Mouse (Mus musculus): ENCODE results near the gene Slc25a39. TPM values are rescaled to one million over a fixed set of nuclear protein-coding genes. Genes with fewer than 3 reads are reported as not detected.

Gene Slc25a39
- polyA plus RNA-seq, 1 experiment from 2014 or later = 189 TPM

DNA sequence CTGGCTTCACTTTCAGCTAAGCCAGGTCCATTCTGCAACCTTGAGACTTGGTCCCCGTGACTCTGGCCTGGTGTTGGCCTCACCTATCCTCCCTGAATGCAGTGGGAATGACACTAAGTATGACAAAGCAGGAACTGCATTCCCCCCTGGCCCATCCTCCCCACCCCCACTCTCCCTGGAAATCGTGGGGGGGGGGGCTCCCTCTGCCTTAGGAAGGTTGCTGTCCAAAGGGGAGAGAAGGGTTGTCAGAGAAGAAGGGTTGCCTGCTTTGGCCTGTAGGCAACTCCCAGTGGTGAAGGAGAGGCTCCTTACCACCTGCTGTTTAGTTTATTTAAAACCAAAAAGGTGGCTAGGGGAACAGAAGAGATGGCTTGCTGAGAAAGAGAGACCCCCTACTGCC lies 34.1 kb downstream of the Slc25a39 start:
- Histone ChIP-seq H3K4me3 (ENCODE audit: low read depth, low read length) (no peak overlapping the region), H3K36me3 (ENCODE audit: control insufficient read depth, insufficient read depth, low read length) (no peaks in the 10 kb centered on the region), H3K4me2 (replicated peaks; ENCODE audit: low read depth) (no peak overlapping the region), H3K4me1 (replicated peaks; ENCODE audit: control insufficient read depth, insufficient read depth) (peaks cover 8% of the 10 kb centered on the region), H3K9ac (ENCODE audit: low read length) (no peak overlapping the region), H3K27ac (replicated peaks) (no peak overlapping the region), H3K9me3 (ENCODE audit: control insufficient read depth, low read length) (no peaks in the 10 kb centered on the region), H3K27me3 (ENCODE audit: control insufficient read depth, insufficient read depth, low read length) (no peaks in the 10 kb centered on the region)
- WGBS = 25% methylated on average over 2 of the region's 2 CpGs
- DNase-seq (ENCODE audit: low spot score) = no peak
- TF ChIP-seq EP300 (optimal IDR thresholded peaks at IDR 0.05) = no peak
- TF ChIP-seq CTCF (IDR thresholded peaks at IDR 0.05; ENCODE audit: low read depth) = no peak
- ATAC-seq (ENCODE audit: low FRiP score, low TSS enrichment) = no peak

DNA sequence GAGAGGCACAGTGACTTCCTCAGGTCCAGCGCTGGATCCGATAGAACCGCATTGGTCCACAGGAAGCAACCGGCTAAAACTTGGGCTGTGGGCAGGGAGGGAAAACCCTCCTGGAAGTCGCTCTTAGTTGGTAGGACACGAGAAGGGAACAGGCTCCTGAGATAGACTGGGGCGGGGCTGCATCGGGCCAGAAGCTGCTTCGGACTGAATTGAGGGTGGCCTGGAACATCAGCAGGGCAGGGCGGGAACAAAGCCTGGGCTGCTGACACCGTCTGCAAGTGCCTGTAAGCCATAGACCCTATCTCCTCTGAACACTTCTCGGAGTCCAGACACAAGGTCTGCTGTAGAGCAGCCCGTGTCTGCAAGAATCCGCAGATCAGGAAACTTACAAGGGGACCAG lies 34.8 kb downstream of the Slc25a39 start:
- Histone ChIP-seq H3K4me3 (ENCODE audit: low read depth, low read length) (no peak overlapping the region), H3K27me3 (ENCODE audit: control insufficient read depth, insufficient read depth, low read length) (no peaks in the 10 kb centered on the region), H3K36me3 (ENCODE audit: control insufficient read depth, insufficient read depth, low read length) (no peaks in the 10 kb centered on the region), H3K27ac (replicated peaks) (no peak overlapping the region), H3K4me1 (replicated peaks; ENCODE audit: control insufficient read depth, insufficient read depth) (peaks cover 8% of the 10 kb centered on the region), H3K9me3 (ENCODE audit: control insufficient read depth, low read length) (no peaks in the 10 kb centered on the region), H3K4me2 (replicated peaks; ENCODE audit: low read depth) (no peak overlapping the region), H3K9ac (ENCODE audit: low read length) (no peak overlapping the region)
- ATAC-seq (ENCODE audit: low FRiP score, low TSS enrichment) (no peak), DNase-seq (ENCODE audit: low spot score) (no peak)
- WGBS = 38% methylated on average over 14 of the region's 14 CpGs
- TF ChIP-seq CTCF (IDR thresholded peaks at IDR 0.05; ENCODE audit: low read depth) (no peak), EP300 (optimal IDR thresholded peaks at IDR 0.05) (no peak)

DNA sequence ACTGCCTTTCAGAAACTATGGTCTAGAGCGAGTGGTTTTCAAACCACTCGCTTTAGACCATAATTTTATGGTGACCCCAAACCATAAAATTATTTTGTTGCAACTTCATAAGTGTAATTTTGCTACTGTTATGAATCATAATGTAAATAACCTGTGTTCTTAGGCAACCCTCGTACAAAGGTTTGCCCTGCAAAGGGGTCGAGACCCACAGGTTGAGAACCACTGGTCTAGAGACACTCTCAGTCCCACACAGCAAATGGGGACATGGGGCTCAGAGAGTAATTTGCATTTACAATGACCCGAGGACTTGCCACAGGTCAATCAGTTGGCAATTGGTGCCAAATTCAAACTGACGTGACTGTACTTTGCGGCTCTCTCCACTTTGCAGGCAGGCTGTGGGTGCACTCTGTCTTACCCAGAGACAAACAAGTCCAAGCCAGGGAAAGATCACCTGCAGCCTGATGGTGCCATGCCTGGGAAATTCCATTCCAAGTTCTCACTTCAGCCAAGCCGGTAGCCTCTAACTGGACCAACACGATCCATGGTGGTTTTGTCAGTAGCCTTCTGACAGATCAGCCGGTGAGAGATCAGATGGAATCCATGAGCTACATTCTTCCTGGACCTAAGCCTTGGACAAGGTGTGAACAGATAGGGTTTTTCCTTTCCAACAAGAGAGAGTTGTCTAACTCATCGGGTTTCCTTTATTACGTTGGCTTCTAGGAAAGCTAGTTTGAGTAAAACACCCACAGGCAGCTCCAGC lies 35.6 kb downstream of the Slc25a39 start:
- no peak for ATAC-seq (ENCODE audit: low FRiP score, low TSS enrichment)
- DNase-seq (ENCODE audit: low spot score) = no peak

DNA sequence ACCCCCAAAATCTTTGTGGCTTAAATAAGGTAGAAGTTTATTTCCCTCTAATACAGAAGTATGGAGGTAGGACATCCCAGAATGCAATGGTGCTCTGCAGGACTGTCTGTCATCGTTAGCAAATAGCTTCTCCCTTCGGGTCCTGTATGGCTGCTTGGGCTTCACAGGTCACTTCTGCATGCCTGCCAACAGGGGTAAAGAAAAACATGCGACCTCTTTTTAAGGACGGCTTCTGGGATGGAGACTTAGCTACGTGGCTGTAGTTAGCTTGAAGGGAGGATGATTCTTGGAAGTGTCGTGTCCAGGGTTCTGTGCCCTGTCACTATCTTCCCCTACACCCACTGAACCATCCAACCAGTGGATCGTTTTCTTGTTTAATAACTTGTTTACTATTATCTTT lies 37.5 kb downstream of the Slc25a39 start:
- H3K27me3 ChIP-seq (ENCODE audit: control insufficient read depth, insufficient read depth, low read length) = no peaks in the 10 kb centered on the region
- TF ChIP-seq EP300 (optimal IDR thresholded peaks at IDR 0.05) (no peak), CTCF (IDR thresholded peaks at IDR 0.05; ENCODE audit: low read depth) (no peak)
- peaks cover 2% of the 10 kb centered on the region for H3K4me1 ChIP-seq (replicated peaks; ENCODE audit: control insufficient read depth, insufficient read depth)
- WGBS = 39% methylated on average over 7 of the region's 7 CpGs
- H3K4me3 ChIP-seq (ENCODE audit: low read depth, low read length) = no peak overlapping the region
- no peak overlapping the region for H3K9ac ChIP-seq (ENCODE audit: low read length)
- no peak overlapping the region for H3K27ac ChIP-seq (replicated peaks)
- H3K4me2 ChIP-seq (replicated peaks; ENCODE audit: low read depth) = no peak overlapping the region
- H3K9me3 ChIP-seq (ENCODE audit: control insufficient read depth, low read length) = no peaks in the 10 kb centered on the region
- ATAC-seq (ENCODE audit: low FRiP score, low TSS enrichment) = no peak
- no peak for DNase-seq (ENCODE audit: low spot score)
- no peaks in the 10 kb centered on the region for H3K36me3 ChIP-seq (ENCODE audit: control insufficient read depth, insufficient read depth, low read length)

More for the DNA sequence above, 35.6 kb downstream of the Slc25a39 start:
- Histone ChIP-seq H3K27me3 (ENCODE audit: control insufficient read depth, insufficient read depth, low read length) (no peaks in the 10 kb centered on the region), H3K4me2 (replicated peaks; ENCODE audit: low read depth) (no peak overlapping the region), H3K36me3 (ENCODE audit: control insufficient read depth, insufficient read depth, low read length) (no peaks in the 10 kb centered on the region), H3K9me3 (ENCODE audit: control insufficient read depth, low read length) (no peaks in the 10 kb centered on the region), H3K4me1 (replicated peaks; ENCODE audit: control insufficient read depth, insufficient read depth) (peaks cover 8% of the 10 kb centered on the region), H3K27ac (replicated peaks) (no peak overlapping the region), H3K9ac (ENCODE audit: low read length) (no peak overlapping the region), H3K4me3 (ENCODE audit: low read depth, low read length) (no peak overlapping the region)
- TF ChIP-seq EP300 (optimal IDR thresholded peaks at IDR 0.05) (no peak), CTCF (IDR thresholded peaks at IDR 0.05; ENCODE audit: low read depth) (no peak)
- WGBS = 83% methylated on average over 12 of the region's 12 CpGs

DNA sequence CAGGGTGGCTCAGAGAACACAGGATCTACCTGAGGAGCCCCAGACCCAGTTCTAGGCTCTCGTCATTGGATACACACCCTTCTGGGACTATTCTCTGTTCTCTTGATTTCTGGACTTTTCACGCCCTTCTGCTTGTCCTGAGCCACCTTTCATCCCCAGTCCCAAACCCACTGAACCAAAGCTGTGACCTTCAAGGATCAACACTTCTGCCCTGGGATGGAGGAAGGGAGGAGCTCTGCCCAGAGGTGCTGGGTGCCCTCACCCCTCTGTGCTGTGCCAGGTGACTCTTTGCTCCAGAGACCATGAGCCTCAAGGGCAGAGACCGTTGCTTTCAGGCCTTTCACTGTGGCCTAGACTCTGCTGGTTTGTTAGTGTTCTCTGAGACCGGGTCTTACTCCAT lies 38.5 kb downstream of the Slc25a39 start:
- H3K4me1 ChIP-seq (replicated peaks; ENCODE audit: control insufficient read depth, insufficient read depth) = no peaks in the 10 kb centered on the region
- H3K4me3 ChIP-seq (ENCODE audit: low read depth, low read length) = no peak overlapping the region
- H3K9ac ChIP-seq (ENCODE audit: low read length) = no peak overlapping the region
- no peak overlapping the region for H3K4me2 ChIP-seq (replicated peaks; ENCODE audit: low read depth)
- 76% methylated on average over 4 of the region's 4 CpGs for WGBS
- no peaks in the 10 kb centered on the region for H3K27me3 ChIP-seq (ENCODE audit: control insufficient read depth, insufficient read depth, low read length)
- H3K27ac ChIP-seq (replicated peaks) = no peak overlapping the region
- DNase-seq (ENCODE audit: low spot score) (no peak), ATAC-seq (ENCODE audit: low FRiP score, low TSS enrichment) (no peak)
- H3K36me3 ChIP-seq (ENCODE audit: control insufficient read depth, insufficient read depth, low read length) = no peaks in the 10 kb centered on the region
- TF ChIP-seq CTCF (IDR thresholded peaks at IDR 0.05; ENCODE audit: low read depth) = no peak
- no peak for TF ChIP-seq EP300 (optimal IDR thresholded peaks at IDR 0.05)
- no peaks in the 10 kb centered on the region for H3K9me3 ChIP-seq (ENCODE audit: control insufficient read depth, low read length)

DNA sequence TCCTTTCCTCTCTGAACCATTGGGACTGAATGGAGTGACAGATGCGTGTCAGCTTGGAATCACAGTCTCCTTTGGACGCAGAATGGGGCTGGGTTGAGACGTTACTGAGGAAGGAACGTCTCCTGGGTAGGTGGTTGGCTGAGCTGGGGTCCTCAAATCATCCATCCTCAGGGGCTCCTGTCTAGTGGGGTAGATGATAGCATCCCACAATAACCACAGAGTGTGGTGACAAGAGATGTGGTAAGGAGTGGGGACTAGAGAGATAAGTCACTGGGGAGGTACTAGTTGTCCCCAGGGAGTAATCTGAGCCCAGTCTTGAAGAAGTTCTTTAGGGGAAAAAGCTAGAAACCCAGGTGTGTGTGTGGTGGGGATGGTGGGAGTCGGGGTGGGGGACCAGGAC lies 39.4 kb downstream of the Slc25a39 start:
- Histone ChIP-seq H3K4me1 (replicated peaks; ENCODE audit: control insufficient read depth, insufficient read depth) (no peaks in the 10 kb centered on the region), H3K4me3 (ENCODE audit: low read depth, low read length) (no peak overlapping the region), H3K27me3 (ENCODE audit: control insufficient read depth, insufficient read depth, low read length) (no peaks in the 10 kb centered on the region), H3K27ac (replicated peaks) (no peak overlapping the region), H3K9ac (ENCODE audit: low read length) (no peak overlapping the region), H3K4me2 (replicated peaks; ENCODE audit: low read depth) (no peak overlapping the region), H3K9me3 (ENCODE audit: control insufficient read depth, low read length) (no peaks in the 10 kb centered on the region), H3K36me3 (ENCODE audit: control insufficient read depth, insufficient read depth, low read length) (no peaks in the 10 kb centered on the region)
- no peak for DNase-seq (ENCODE audit: low spot score)
- no peak for TF ChIP-seq CTCF (IDR thresholded peaks at IDR 0.05; ENCODE audit: low read depth)
- no peak for TF ChIP-seq EP300 (optimal IDR thresholded peaks at IDR 0.05)
- ATAC-seq (ENCODE audit: low FRiP score, low TSS enrichment) = no peak
- 82% methylated on average over 5 of the region's 5 CpGs for WGBS
